Mouse (Mus musculus) liver, embryonic 11.5 days (tissue): Measurements from ENCODE around the gene Barhl2. TPM values are rescaled to one million over a fixed set of nuclear protein-coding genes. Genes with fewer than 3 reads are reported as not detected.

Source experiments
- ATAC-seq: fragments of 200-750 bp; cut with Nextera tagmentation; replicated peaks from 2 replicates; pipeline ENCODE4 v1.8.0; 2017; ENCODE audit warnings: moderate number of reproducible peaks, mild to moderate bottlenecking, moderate TSS enrichment, moderate library complexity; ENCODE audit not compliant: low FRiP score
- DNase-seq: peaks from one replicate; pipeline ENCODE4 v3.0.0-alpha.2; 2017; ENCODE audit warnings: low spot score
- H3K27ac ChIP-seq: fragments of 300-500 bp; sonication (generic); 2 replicates; pipeline ENCODE4 v1.5.1; 2014; ENCODE audit warnings: mild to moderate bottlenecking, low read depth, low read length, control low read depth
- H3K27me3 ChIP-seq: fragments of 300-500 bp; sonication (generic); replicated peaks from 2 replicates; pipeline ENCODE4 v1.6.1; 2014; ENCODE audit warnings: low read length, mixed read lengths; ENCODE audit not compliant: control insufficient read depth, insufficient read depth
- H3K36me3 ChIP-seq: fragments of 300-500 bp; sonication (generic); 2 replicates; pipeline ENCODE4 v1.6.1; 2014; ENCODE audit warnings: mild to moderate bottlenecking, low read length, moderate library complexity, mixed read lengths; ENCODE audit not compliant: control insufficient read depth, insufficient read depth
- H3K4me1 ChIP-seq: fragments of 300-500 bp; sonication (generic); replicated peaks from 2 replicates; pipeline ENCODE4 v1.6.1; 2014; ENCODE audit warnings: low read length, mixed read lengths; ENCODE audit not compliant: control insufficient read depth, insufficient read depth
- H3K4me2 ChIP-seq: fragments of 300-500 bp; sonication (generic); 2 replicates; pipeline ENCODE4 v1.6.1; 2014; ENCODE audit warnings: mild to moderate bottlenecking, control low read depth, moderate library complexity
- H3K4me3 ChIP-seq: fragments of 300-500 bp; sonication (generic); 2 replicates; pipeline ENCODE4 v1.5.1; 2014; ENCODE audit warnings: low read depth, low read length, control low read depth
- H3K9ac ChIP-seq: fragments of 300-500 bp; sonication (generic); 2 replicates; pipeline ENCODE4 v1.6.1; 2014; ENCODE audit warnings: low read depth, low read length, control low read depth
- H3K9me3 ChIP-seq: fragments of 300-500 bp; sonication (generic); 2 replicates; pipeline ENCODE4 v1.6.1; 2016; ENCODE audit warnings: low read length, inconsistent platforms, mixed read lengths; ENCODE audit not compliant: control insufficient read depth
- WGBS: fragments of 180-500 bp; shearing (Covaris S2); extraction: QIAGEN DNeasy Blood & Tissue Kit; methylation state at CpG from one replicate; pipeline ENCODE4 v1.1.7; 2014; 5-methylcytosine and 5-hydroxymethylcytosine counted together
- polyA plus RNA-seq: library from polyadenylated mRNA; unstranded; fragments of >200 nt; fragmentation: Nextera tagmentation; extraction: Ambion mirVana; gene quantifications from 2 replicates; pipeline ENCODE4 v1.2.1, GENCODE M21; 2014

The Barhl2 gene
- polyA plus RNA-seq, 1 experiment from 2014 or later = not detected

- H3K36me3 ChIP-seq = no peaks in the 10 kb centered on the region
- 83% methylated on average over 7 of the region's 7 CpGs for WGBS
- H3K27me3 ChIP-seq = peaks cover 9% of the 10 kb centered on the region; the same call in 1 of the 2 replicates
Observed at GRCm38 (mm10) chr5:106438916-106439315, 19.1 kb downstream of the Barhl2 start.

GRCm38 (mm10) chr5:106426069-106426468 lies 31.9 kb downstream of the Barhl2 start:
- 63% methylated on average over 7 of the region's 7 CpGs for WGBS

More at GRCm38 (mm10) chr5:106438916-106439315, 19.1 kb downstream of the Barhl2 start:
- Histone ChIP-seq H3K4me2 (no peak overlapping the region), H3K9ac (no peak overlapping the region), H3K4me1 (no peaks in the 10 kb centered on the region), H3K27ac (no peak overlapping the region), H3K9me3 (no peaks in the 10 kb centered on the region), H3K4me3 (no peak overlapping the region)
- DNase-seq (no peak), ATAC-seq (no peak)

GRCm38 (mm10) chr5:106420871-106421270 lies 37.1 kb downstream of the Barhl2 start:
- no peak overlapping the region for H3K4me2 ChIP-seq
- no peaks in the 10 kb centered on the region for H3K9me3 ChIP-seq
- 81% methylated on average over 8 of the region's 8 CpGs for WGBS
- no peaks in the 10 kb centered on the region for H3K27me3 ChIP-seq
- H3K27ac ChIP-seq = no peak overlapping the region
- no peak overlapping the region for H3K9ac ChIP-seq
- H3K4me3 ChIP-seq = no peak overlapping the region
- H3K36me3 ChIP-seq = no peaks in the 10 kb centered on the region
- ATAC-seq (no peak), DNase-seq (no peak)
- no peaks in the 10 kb centered on the region for H3K4me1 ChIP-seq

More at GRCm38 (mm10) chr5:106426069-106426468, 31.9 kb downstream of the Barhl2 start:
- DNase-seq = no peak
- no peak for ATAC-seq
- Histone ChIP-seq H3K36me3 (no peaks in the 10 kb centered on the region), H3K4me3 (no peak overlapping the region), H3K27me3 (no peaks in the 10 kb centered on the region), H3K4me1 (no peaks in the 10 kb centered on the region), H3K4me2 (no peak overlapping the region), H3K9me3 (no peaks in the 10 kb centered on the region), H3K27ac (no peak overlapping the region), H3K9ac (no peak overlapping the region)

GRCm38 (mm10) chr5:106420370-106420769 lies 37.6 kb downstream of the Barhl2 start:
- Histone ChIP-seq H3K4me2 (no peak overlapping the region), H3K9me3 (no peaks in the 10 kb centered on the region), H3K36me3 (no peaks in the 10 kb centered on the region), H3K4me1 (no peaks in the 10 kb centered on the region), H3K27ac (no peak overlapping the region), H3K9ac (no peak overlapping the region), H3K4me3 (no peak overlapping the region), H3K27me3 (no peaks in the 10 kb centered on the region)
- 87% methylated on average over 11 of the region's 11 CpGs for WGBS
- DNase-seq (no peak), ATAC-seq (no peak)

GRCm38 (mm10) chr5:106417210-106417609 lies 40.8 kb downstream of the Barhl2 start:
- Histone ChIP-seq H3K36me3 (no peaks in the 10 kb centered on the region), H3K27me3 (no peaks in the 10 kb centered on the region), H3K9ac (no peak overlapping the region), H3K27ac (no peak overlapping the region), H3K9me3 (no peaks in the 10 kb centered on the region), H3K4me1 (no peaks in the 10 kb centered on the region), H3K4me3 (no peak overlapping the region), H3K4me2 (no peak overlapping the region)
- ATAC-seq (no peak), DNase-seq (no peak)
- WGBS = 31% methylated on average over 7 of the region's 7 CpGs

- WGBS = 65% methylated on average over 6 of the region's 6 CpGs
- DNase-seq = no peak
- Histone ChIP-seq H3K27ac (no peak overlapping the region), H3K4me3 (no peak overlapping the region), H3K27me3 (no peaks in the 10 kb centered on the region), H3K9me3 (no peaks in the 10 kb centered on the region), H3K36me3 (no peaks in the 10 kb centered on the region), H3K4me1 (no peaks in the 10 kb centered on the region), H3K9ac (no peak overlapping the region), H3K4me2 (no peak overlapping the region)
- ATAC-seq = no peak
Observed at GRCm38 (mm10) chr5:106416550-106416949, 41.4 kb downstream of the Barhl2 start.

- no peak overlapping the region for H3K9ac ChIP-seq
- WGBS = 73% methylated on average over 6 of the region's 6 CpGs
- H3K4me3 ChIP-seq = no peak overlapping the region
- no peak overlapping the region for H3K4me2 ChIP-seq
- no peaks in the 10 kb centered on the region for H3K36me3 ChIP-seq
- H3K4me1 ChIP-seq = no peaks in the 10 kb centered on the region
- no peaks in the 10 kb centered on the region for H3K27me3 ChIP-seq
- no peak overlapping the region for H3K27ac ChIP-seq
- ATAC-seq (no peak), DNase-seq (no peak)
- no peaks in the 10 kb centered on the region for H3K9me3 ChIP-seq
Observed at GRCm38 (mm10) chr5:106415734-106416133, 42.2 kb downstream of the Barhl2 start.

DNA sequence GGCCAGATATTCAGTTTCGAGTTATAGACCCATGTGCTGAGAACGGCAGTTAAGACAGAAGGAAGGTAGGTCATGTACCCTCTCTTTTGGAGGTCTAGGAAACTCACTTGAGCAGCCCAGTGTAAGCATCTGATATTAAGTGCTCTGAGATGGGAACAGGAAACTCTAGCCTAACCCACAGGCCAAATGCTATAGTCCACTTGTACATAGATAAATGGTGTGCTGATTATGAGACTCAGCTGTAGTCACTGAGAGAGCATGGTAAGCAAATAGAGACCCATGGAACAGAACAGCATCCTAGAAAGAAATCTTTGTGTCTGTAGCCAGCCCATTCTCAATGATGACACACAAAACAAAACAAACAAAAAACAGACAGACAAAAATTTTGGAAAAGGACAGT lies 55.2 kb downstream of the Barhl2 start:
- H3K9ac ChIP-seq = no peak overlapping the region
- H3K4me3 ChIP-seq = no peak overlapping the region
- no peaks in the 10 kb centered on the region for H3K4me1 ChIP-seq
- no peak overlapping the region for H3K27ac ChIP-seq
- H3K9me3 ChIP-seq = no peaks in the 10 kb centered on the region
- 83% methylated on average over 2 of the region's 2 CpGs for WGBS
- H3K36me3 ChIP-seq = no peaks in the 10 kb centered on the region
- DNase-seq = no peak
- H3K4me2 ChIP-seq = no peak overlapping the region
- no peak for ATAC-seq
- H3K27me3 ChIP-seq = no peaks in the 10 kb centered on the region
